Mouse (Mus musculus): ENCODE data around the gene Zbtb16. TPM values are rescaled to one million over a fixed set of nuclear protein-coding genes. Genes with fewer than 3 reads are reported as not detected.

Zbtb16 gene
- polyA plus RNA-seq, 1 experiment: 6.5 TPM

- TF ChIP-seq GATA1 (IDR thresholded peaks at IDR 0.05; ENCODE audit: low read length): no peak
These were observed 151.9 kb downstream of the Zbtb16 start for GRCm38 (mm10) chr9:48684144-48684543.

- TF ChIP-seq GATA1 (IDR thresholded peaks at IDR 0.05; ENCODE audit: low read length): no peak
These were observed 154.8 kb downstream of the Zbtb16 start for GRCm38 (mm10) chr9:48681193-48681592.

GRCm38 (mm10) chr9:48678426-48679358, 157.3 kb downstream of the Zbtb16 start:
- TF ChIP-seq GATA1 (IDR thresholded peaks at IDR 0.05; ENCODE audit: low read length): no peak

DNA sequence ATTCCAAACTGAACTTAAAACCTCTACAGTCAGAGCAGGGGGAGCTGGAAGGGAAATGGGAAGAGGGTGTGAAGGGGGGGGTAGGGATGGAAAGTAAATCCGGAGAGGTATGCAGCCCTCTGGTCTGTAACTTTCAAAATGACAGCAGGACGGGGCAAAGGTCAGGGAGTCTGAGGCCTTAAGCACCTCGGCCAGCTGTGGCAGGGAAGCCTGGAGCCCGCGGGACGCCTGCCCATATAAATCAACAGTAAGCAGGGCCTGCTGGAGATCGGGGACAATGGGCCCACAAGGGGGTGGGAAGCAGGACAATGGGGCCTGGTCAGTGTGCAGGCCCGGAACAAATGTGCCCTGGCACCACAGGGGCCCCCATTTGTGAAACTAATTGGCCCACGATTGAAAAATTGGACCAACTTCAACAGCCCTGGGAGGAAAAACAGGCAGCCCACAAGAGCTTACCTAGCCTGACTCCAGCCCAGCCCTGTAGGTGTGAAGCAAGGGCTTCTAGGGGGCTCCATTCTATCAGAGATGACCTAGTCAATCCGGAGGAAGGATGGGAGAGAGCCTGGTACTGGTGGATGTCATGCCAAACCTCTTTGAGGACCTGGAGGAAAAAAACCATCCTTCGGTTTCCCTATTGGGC, 160.8 kb downstream of the Zbtb16 start:
- no peak for TF ChIP-seq GATA1 (IDR thresholded peaks at IDR 0.05; ENCODE audit: low read length)

DNA sequence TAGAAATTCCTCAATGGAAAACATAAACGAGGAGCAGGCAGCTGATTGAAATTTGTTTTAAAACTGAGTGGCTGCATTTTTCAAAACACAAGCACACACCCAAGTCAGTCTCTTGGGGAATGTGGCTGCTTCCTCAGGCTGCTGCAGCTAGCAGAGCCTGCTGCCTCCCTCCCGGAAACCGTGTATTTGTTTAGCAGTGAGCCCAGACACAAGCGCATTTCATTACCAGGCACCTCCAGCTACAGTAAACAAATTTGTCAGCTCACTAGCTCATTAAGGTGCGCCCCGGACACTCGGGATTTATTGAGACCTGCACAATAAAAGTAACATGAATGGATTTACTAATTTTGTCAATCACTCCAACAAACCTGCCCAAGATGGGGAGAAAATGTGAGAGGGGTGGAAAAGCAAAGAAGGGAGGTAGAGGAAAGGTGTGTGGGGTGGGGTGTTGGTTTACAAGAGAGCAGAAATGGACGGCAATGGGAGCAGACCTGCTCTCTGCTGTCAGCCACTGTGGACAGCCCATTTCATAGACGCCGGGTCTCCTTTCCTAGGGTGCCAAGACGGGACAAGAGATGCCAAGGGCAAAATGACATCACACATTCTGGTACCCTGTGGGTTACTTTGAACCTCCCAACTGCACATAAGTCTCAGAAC, 161.5 kb downstream of the Zbtb16 start:
- no peak for TF ChIP-seq GATA1 (IDR thresholded peaks at IDR 0.05; ENCODE audit: low read length)

DNA sequence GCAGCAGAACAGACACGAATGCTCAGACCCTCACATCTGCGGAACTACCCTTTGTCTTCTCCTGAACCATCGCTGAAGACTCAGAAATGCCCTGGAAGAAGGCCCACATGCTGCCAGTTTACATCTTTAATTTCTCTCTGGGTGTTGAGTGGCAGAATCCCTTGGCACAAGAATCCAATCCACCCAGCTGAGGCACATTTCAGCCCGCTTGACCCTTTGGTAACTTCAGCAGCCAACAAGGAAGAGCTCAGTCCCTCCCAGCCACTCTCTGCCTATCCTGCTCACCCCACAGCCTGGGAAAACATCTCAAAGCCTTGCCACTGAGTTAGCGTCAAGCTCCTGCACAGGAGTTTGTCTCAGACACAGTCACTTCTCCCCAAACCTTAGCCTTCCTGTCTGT, 162.2 kb downstream of the Zbtb16 start:
- no peak for TF ChIP-seq GATA1 (IDR thresholded peaks at IDR 0.05; ENCODE audit: low read length)

- TF ChIP-seq GATA1 (IDR thresholded peaks at IDR 0.05; ENCODE audit: low read length): no peak
These were observed 162.8 kb downstream of the Zbtb16 start for GRCm38 (mm10) chr9:48673213-48673612.

- no peak for TF ChIP-seq GATA1 (IDR thresholded peaks at IDR 0.05; ENCODE audit: low read length)
These were observed 164.2 kb downstream of the Zbtb16 start for GRCm38 (mm10) chr9:48671841-48672240.

DNA sequence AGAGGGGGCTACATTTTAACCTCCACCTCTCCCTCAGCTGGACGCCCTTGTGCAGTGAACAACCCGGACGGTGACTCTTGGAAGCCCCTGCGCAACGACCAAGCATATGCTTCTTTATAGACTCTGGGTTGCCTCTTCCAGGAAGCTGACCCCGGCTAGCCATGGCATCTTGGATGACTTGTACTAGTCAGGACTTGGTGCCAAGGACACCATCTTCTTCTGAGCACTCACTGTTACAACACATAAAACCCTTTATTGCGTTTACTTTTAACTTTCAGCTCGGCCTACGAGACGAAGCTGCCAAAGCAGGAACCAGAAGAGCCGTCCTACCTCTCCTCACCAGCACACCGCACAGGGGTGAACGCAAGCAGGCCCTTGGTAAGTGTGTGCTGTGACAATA, 165.9 kb downstream of the Zbtb16 start:
- TF ChIP-seq GATA1 (IDR thresholded peaks at IDR 0.05; ENCODE audit: low read length): no peak

DNA sequence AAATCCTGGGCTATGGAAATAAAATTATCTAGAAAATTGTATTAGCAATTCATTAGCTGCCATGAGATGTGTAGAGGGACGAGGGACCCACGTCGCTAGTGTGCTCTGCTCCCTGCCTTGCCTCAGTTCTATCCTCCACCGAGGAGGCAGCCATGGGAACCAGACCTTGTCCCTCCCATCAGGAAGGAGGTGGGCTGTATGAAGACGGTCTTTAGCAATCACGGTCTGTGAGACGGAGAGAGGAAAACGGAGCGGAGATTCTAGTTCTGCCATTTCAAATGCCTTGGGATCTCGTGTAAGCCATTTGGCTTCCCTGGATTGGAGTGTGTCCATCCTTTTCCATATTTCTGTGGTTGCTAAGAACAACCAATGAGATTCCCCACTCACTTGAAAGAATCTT, 166.3 kb downstream of the Zbtb16 start:
- TF ChIP-seq GATA1 (IDR thresholded peaks at IDR 0.05; ENCODE audit: low read length): no peak

- no peak for TF ChIP-seq GATA1 (IDR thresholded peaks at IDR 0.05; ENCODE audit: low read length)
These were observed 169.3 kb downstream of the Zbtb16 start for GRCm38 (mm10) chr9:48666702-48667101.

DNA sequence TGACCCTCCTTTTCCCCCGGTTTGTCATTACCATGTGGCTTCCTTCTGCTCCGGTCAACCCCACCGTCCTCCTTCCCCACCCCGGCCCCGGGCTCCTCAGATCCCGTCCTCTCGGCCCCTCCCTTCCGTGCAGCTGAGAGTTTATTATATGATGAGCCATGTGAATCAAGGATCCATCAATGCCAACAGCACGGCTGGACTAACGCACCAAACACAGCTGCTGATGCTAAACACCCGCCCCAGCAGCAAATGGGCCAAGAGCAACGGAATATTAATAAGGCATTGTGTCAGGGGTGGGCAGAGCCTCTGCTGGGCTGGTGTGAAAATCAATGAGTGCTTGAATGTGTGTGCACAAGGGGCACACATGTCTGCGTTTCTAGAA, 173.0 kb downstream of the Zbtb16 start:
- no peak for TF ChIP-seq GATA1 (IDR thresholded peaks at IDR 0.05; ENCODE audit: low read length)

- TF ChIP-seq GATA1 (IDR thresholded peaks at IDR 0.05; ENCODE audit: low read length): no peak
These were observed 173.5 kb downstream of the Zbtb16 start for GRCm38 (mm10) chr9:48662361-48663051.

- no peak for TF ChIP-seq GATA1 (IDR thresholded peaks at IDR 0.05; ENCODE audit: low read length)
These were observed 174.6 kb downstream of the Zbtb16 start for GRCm38 (mm10) chr9:48661225-48662023.
